ENCODE assay signal across 12 mouse cellular contexts in the genomic region with DNA sequence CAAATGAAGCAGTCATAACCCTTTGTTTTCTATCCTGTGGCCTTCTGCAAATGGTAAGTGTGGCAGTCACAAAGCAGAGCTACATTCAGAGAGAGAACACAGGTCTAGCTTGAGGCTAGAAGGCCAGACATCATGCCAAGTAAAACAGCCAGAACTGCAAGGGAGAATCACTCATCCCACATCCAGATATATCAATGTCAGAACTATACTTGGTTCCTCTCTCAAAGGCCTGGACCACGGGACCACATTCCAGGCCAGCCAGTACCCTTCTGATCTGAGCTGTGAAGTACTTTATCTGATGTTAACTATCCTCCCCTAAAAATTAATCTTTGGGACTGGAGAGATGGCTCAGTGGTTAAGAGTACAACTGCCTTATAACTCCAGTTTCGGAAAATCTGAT. TPM values are rescaled to one million over a fixed set of nuclear protein-coding genes. Genes with fewer than 3 reads are reported as not detected.
DNase-seq lines count a peak whose midpoint lies in the region; ATAC-seq and TF ChIP-seq lines count a peak whose summit lies in the region.
"Had no signal": no experiment of that assay in that cellular context is flagged by ENCODE, and none has a peak within 500 bp of the region (broad histone marks: within the 10 kb centered on the region; RNA-seq: fewer than 3 reads in every experiment).

No protein-coding gene starts in this region.

- 60% methylated on average over 2 of the region's 2 CpGs for WGBS in heart, embryonic 13.5 days
- WGBS in lung, embryonic 16.5 days = 61% methylated on average over 2 of the region's 2 CpGs
- WGBS in lung, adult 2 months = 74% methylated on average over 2 of the region's 2 CpGs
- 79% methylated on average over 2 of the region's 2 CpGs for WGBS in midbrain, embryonic 13.5 days

- no peaks in the 10 kb centered on the region for H3K9me3 ChIP-seq in heart, embryonic 13.5 days
- H3K9me3 ChIP-seq in lung, embryonic 16.5 days (ENCODE audit: control insufficient read depth, low read length) = no peaks in the 10 kb centered on the region
- H3K9me3 ChIP-seq in midbrain, embryonic 13.5 days = no peaks in the 10 kb centered on the region
- H3K9me3 ChIP-seq: stomach, embryonic 15.5 days had no signal

- DNase-seq in adrenal gland, postnatal 14 days = peak; percentile 37
- no peak for DNase-seq in adrenal gland, postnatal 25 days
- no peak for DNase-seq in heart, postnatal 4 days
- DNase-seq in lung, adult 2 months = no peak
- no peak for DNase-seq in left cerebral cortex, adult 8-10 months (ENCODE audit: low spot score in 2 of 2)
- DNase-seq: cerebellum, adult 8-10 months; kidney, adult 8-10 months had no signal

- TF ChIP-seq POLR2A in lung, adult 2 months (IDR thresholded peaks at IDR 0.05; ENCODE audit: borderline replicate concordance, extremely low read depth, low read depth, low read length) = no peak

- H3K27me3 ChIP-seq in heart, embryonic 13.5 days (replicated peaks) = no peaks in the 10 kb centered on the region
- no peaks in the 10 kb centered on the region for H3K27me3 ChIP-seq in lung, embryonic 16.5 days (ENCODE audit: control insufficient read depth, insufficient read depth, low read depth, low read length)
- no peaks in the 10 kb centered on the region for H3K27me3 ChIP-seq in midbrain, embryonic 13.5 days
- H3K27me3 ChIP-seq: stomach, embryonic 15.5 days had no signal

- peak overlapping the region; percentile 73 for H3K27ac ChIP-seq in heart, embryonic 13.5 days (replicated peaks)
- 0 out of 2 replicates have a peak overlapping the region, but pooled peaks have one; percentile 20 for H3K27ac ChIP-seq in lung, embryonic 16.5 days (ENCODE audit: low read length)
- peak overlapping the region; percentile 85 for H3K27ac ChIP-seq in midbrain, embryonic 13.5 days
- H3K27ac ChIP-seq: stomach, embryonic 15.5 days had no signal

- peaks cover 55% of the 10 kb centered on the region for H3K36me3 ChIP-seq in heart, embryonic 13.5 days
- peaks cover 26% of the 10 kb centered on the region for H3K36me3 ChIP-seq in lung, embryonic 16.5 days (ENCODE audit: control insufficient read depth, insufficient read depth, low read length)
- H3K36me3 ChIP-seq in midbrain, embryonic 13.5 days = peaks cover 46% of the 10 kb centered on the region

- TF ChIP-seq CTCF in lung, adult 2 months (IDR thresholded peaks at IDR 0.05; ENCODE audit: insufficient read depth, low read length) = no peak

- H3K4me2 ChIP-seq in heart, embryonic 13.5 days = no peak overlapping the region
- H3K4me2 ChIP-seq in lung, embryonic 16.5 days (ENCODE audit: low read depth, low read length) = no peak overlapping the region
- H3K4me2 ChIP-seq in midbrain, embryonic 13.5 days (replicated peaks) = no peak overlapping the region
- H3K4me2 ChIP-seq: liver, embryonic 11.5 days; stomach, embryonic 15.5 days had no signal

- H3K4me1 ChIP-seq in heart, embryonic 13.5 days = peaks cover 28% of the 10 kb centered on the region
- H3K4me1 ChIP-seq in lung, embryonic 16.5 days (replicated peaks; ENCODE audit: control insufficient read depth, insufficient read depth, low read length) = 0 out of 2 replicates have a peak, but pooled peaks cover 4% of the 10 kb centered on the region
- H3K4me1 ChIP-seq in lung, adult 2 months (ENCODE audit: control insufficient read depth, insufficient read depth, low read length) = no peaks in the 10 kb centered on the region; the same call in 1 of the 2 replicates
- H3K4me1 ChIP-seq in midbrain, embryonic 13.5 days (replicated peaks) = peaks cover 26% of the 10 kb centered on the region
- H3K4me1 ChIP-seq: stomach, embryonic 15.5 days had no signal

- ATAC-seq in heart, embryonic 13.5 days (ENCODE audit: extremely low read depth, insufficient number of reproducible peaks, low FRiP score, low TSS enrichment) = no peak
- ATAC-seq in lung, embryonic 16.5 days (ENCODE audit: low read depth) = no peak
- no peak for ATAC-seq in midbrain, embryonic 13.5 days

- 0 out of 2 replicates have a peak overlapping the region, but pooled peaks have one; percentile 11 for H3K9ac ChIP-seq in heart, embryonic 13.5 days
- H3K9ac ChIP-seq in lung, embryonic 16.5 days (ENCODE audit: low read length) = no peak overlapping the region
- H3K9ac ChIP-seq in midbrain, embryonic 13.5 days (replicated peaks) = peak overlapping the region; percentile 36; the same call in 1 of the 2 replicates
- H3K9ac ChIP-seq: stomach, embryonic 15.5 days had no signal

- no peak overlapping the region for H3K4me3 ChIP-seq in heart, embryonic 13.5 days
- H3K4me3 ChIP-seq in lung, embryonic 16.5 days (ENCODE audit: low read length) = no peak overlapping the region
- H3K4me3 ChIP-seq in lung, adult 2 months (replicated peaks; ENCODE audit: extremely low read depth, low read depth, low read length) = no peak overlapping the region
- H3K4me3 ChIP-seq in midbrain, embryonic 13.5 days (replicated peaks) = no peak overlapping the region
- H3K4me3 ChIP-seq: stomach, embryonic 15.5 days had no signal

RNA-seq across cellular contexts. Expression of a gene that starts 22.2 kb away (rescaled TPM):
- 2.9 TPM in 2 replicates for total RNA-seq in adrenal gland, postnatal 14 days (2021)
- total RNA-seq in adrenal gland, postnatal 25 days (2021) = 9.1 and 10.0 TPM in 2 replicates
- 0.32 and 0.36 TPM in 2 replicates for polyA plus RNA-seq in heart, embryonic 13.5 days (2015; fragmentation: Nextera tagmentation; extraction: Ambion mirVana)
- under 1 TPM; 0.07 to 0.11 TPM for total RNA-seq in heart, postnatal 4 days (2021)
- 0.26 and 0.30 TPM in 2 replicates for polyA plus RNA-seq in lung, embryonic 16.5 days (2015; fragmentation: Nextera tagmentation; extraction: Ambion mirVana)
- polyA plus RNA-seq in lung, adult 2 months (2012; rRNA removed) = 0.74 and 0.95 TPM in 2 replicates
- polyA plus RNA-seq in midbrain, embryonic 13.5 days (2015; fragmentation: Nextera tagmentation; extraction: Ambion mirVana) = 7.1 and 8.0 TPM in 2 replicates
- total RNA-seq in left cerebral cortex, adult 8-10 months (2022) = 100 to 1,000 TPM; 208 to 264 (median 232) TPM

RNA-seq across cellular contexts. Expression of a gene that starts 51.3 kb away (rescaled TPM):
- 156 and 176 TPM in 2 replicates for total RNA-seq in adrenal gland, postnatal 14 days (2021)
- 127 and 146 TPM in 2 replicates for total RNA-seq in adrenal gland, postnatal 25 days (2021)
- 136 and 138 TPM in 2 replicates for polyA plus RNA-seq in heart, embryonic 13.5 days (2015; fragmentation: Nextera tagmentation; extraction: Ambion mirVana)
- total RNA-seq in heart, postnatal 4 days (2021) = 100 to 1,000 TPM; 307 to 326 TPM
- 124 and 141 TPM in 2 replicates for polyA plus RNA-seq in lung, embryonic 16.5 days (2015; fragmentation: Nextera tagmentation; extraction: Ambion mirVana)
- 125 and 170 TPM in 2 replicates for polyA plus RNA-seq in lung, adult 2 months (2012; rRNA removed)
- 50.5 and 57.8 TPM in 2 replicates for polyA plus RNA-seq in midbrain, embryonic 13.5 days (2015; fragmentation: Nextera tagmentation; extraction: Ambion mirVana)
- total RNA-seq in left cerebral cortex, adult 8-10 months (2022) = 10 to 100 TPM; 73.1 to 79.5 (median 76.8) TPM

Comparison
In these comparisons a context has a peak if more than half of its experiments do, and no peak if none do; other contexts are left out.
1. H3K27ac ChIP-seq: peak in every context shown above with its lines; median percentile 85 in midbrain, embryonic 13.5 days; 73 in heart, embryonic 13.5 days; 20 in lung, embryonic 16.5 days.
2. RNA of a gene that starts 22.2 kb away (total RNA-seq): 208 to 264 TPM in left cerebral cortex, adult 8-10 months; 9.1 to 10.0 TPM in adrenal gland, postnatal 25 days, 2.9 TPM in adrenal gland, postnatal 14 days and 0.07 to 0.11 TPM in heart, postnatal 4 days; every median in the first group is over 10 times any median in the second.